Mouse (Mus musculus): Measurements from ENCODE around the gene Rpgrip1l.

DNA sequence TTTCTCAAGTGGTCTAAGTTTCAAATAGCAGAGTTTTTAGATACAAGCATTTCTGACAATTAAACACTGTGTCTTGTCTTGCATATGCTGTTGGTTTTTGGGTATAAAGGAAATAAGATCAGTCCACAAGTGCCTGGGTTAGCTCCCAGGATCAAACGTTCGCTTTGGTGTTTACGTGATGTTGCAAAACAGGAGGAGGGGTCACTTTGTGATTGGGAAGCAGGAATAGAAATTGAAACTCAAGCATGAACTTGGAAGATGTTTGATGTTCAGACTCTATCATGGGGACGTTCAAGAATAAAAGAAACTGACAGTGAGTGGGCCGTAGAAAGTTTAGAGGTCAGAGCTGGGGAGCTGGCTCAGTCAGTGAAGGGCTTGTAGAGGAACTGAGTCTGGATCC is 29.7 kb upstream of the Rpgrip1l start:
- no peak for TF ChIP-seq CTCF (IDR thresholded peaks at IDR 0.05)
- no peak for TF ChIP-seq EP300 (IDR thresholded peaks at IDR 0.05)

Data from lung, postnatal 0 days (tissue).